Mouse (Mus musculus): ENCODE results near the gene Sucla2.

DNA sequence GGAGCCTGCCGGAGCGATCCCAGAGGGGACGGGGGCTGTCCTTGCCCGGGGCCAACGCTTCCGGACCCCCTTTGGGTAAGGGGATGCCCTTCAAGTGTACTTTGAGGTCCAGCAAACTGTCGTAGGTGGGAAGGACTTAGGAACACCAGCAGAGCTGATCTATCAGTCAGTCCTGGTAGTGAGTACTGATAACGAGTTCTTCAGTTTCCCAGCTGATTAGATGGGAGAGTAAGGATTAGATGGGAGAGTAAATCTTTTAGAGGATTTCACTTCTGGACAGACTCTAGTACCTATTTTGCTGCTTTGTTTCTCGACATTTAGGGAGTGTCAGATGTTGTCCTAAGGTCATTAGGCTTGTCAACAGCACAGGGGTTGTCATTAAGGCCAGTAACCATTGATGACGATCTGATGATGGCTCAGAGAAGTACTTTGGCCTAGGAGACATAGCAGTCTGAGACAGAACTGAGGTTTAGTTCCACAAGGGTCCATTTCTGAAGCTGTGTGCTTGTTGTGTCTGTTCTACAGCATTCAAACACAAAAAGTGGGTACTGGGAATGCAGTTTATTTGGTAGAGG, 28.1 kb downstream of the Sucla2 start:
- TF ChIP-seq POLR2A (IDR thresholded peaks at IDR 0.05; ENCODE audit: insufficient read depth, low read length), result no peak
- TF ChIP-seq EP300 (IDR thresholded peaks at IDR 0.05; ENCODE audit: insufficient read depth, low read depth, low read length), result no peak
